Mouse (Mus musculus): ENCODE measurements around the gene Ergic1. TPM values are rescaled to one million over a fixed set of nuclear protein-coding genes. Genes with fewer than 3 reads are reported as not detected.

Ergic1 gene
- total RNA-seq, 2 experiments from 2014 or later, result 132 to 144 TPM

DNA sequence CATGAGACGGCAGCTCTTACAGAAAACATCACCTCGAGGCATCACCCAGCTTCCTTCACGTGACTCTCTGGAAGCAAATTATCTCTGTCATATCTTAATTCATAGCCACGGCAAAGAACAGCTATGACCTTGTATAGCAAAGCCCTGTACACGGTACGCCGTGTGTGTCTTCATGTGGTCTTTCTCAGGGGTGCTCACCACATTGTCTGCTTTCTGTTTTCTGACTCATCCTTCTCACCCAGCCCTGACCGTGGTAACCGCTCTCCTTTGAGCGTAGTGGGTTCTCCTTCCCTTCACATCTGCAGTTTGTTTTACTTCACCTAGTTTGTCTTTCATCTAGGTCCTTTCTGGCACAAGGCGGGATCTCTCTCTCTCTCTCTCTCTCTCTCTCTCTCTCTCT lies 11.0 kb downstream of the Ergic1 start:
- DNase-seq (ENCODE audit: low spot score in 2 of 2), result no peak

DNA sequence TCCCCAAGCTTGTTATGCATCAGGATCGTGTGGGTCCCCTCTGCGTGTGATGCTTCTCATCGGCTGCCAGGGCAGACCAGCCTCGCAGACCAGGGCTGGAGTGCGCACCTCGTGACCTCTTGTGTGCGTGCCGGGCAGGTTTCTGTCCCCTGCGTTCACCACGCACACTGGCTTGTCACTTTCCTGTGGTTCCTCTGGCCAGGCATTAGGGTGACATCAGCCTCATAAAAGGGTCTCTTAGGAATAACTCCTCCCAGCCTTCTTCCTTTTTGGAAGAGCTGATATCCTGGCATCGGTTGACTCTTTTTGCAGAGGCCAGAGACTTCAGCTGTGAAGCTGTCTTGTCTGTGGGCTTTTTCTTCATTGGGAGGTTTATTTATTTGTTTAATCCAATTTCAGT lies 12.8 kb downstream of the Ergic1 start:
- no peak for DNase-seq (ENCODE audit: low spot score in 2 of 2)

DNA sequence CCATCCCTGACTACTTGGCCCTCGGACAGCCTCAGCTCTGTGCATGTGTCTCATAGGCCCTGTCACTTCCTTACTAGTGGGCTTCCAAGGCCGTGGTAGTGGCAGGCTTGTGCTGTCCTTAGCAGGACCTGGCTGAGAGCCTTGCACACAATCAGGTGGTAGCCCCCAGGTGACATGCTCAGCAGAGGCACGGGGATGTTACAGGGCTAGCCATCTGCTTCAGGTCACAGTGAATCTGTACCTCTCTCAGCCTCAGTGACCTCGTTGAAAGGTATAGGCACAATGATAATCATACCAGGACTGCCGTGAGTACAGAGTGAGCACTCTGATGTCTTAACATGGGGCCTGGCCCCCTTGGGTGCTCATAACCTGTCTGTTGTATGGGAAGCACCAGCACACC lies 13.4 kb downstream of the Ergic1 start:
- no peak for DNase-seq (ENCODE audit: low spot score in 2 of 2)

DNA sequence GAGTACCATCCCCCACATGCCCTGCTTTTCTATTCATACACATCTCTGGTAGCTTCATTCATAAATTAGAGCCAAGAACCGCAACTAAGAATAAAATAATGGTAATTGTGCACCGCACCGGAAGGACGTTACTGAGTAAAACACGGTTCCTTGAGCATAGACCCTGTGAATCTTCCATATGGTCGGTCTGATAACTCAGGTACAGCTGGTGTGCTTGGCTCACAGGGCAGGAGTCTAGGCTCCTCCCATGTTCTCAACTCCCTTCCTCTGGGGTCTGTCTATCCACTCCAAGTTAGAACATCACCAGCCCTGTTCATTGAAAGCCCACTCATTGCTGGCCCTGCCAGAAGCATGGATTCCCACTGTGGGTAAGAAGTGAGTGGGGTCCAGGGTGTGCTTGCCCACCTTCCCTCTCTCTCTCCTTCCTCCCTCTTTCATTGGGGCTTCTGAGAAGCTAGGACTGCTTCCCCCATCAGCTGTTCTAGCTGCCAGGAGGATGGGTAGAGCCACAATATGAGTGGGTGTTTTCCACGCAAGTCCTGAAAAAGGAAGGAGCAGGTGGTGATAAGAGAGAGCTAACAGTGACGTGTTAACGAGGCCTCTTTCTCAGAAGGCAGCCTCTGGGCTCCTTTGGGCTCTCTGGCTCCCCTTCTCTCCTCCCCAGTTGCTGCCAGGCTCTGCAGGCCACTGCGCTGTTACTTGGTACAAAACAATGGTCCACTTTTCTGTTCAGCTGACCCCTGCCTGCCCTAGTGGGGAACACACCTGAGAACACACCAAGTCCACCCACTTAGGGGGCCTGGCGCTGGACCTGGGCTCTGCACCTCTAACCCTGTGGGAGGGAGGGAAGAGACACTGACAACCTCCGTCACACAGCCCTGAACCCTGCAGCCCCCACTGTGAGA lies 14.7 kb downstream of the Ergic1 start:
- no peak for DNase-seq (ENCODE audit: low spot score in 2 of 2)

DNA sequence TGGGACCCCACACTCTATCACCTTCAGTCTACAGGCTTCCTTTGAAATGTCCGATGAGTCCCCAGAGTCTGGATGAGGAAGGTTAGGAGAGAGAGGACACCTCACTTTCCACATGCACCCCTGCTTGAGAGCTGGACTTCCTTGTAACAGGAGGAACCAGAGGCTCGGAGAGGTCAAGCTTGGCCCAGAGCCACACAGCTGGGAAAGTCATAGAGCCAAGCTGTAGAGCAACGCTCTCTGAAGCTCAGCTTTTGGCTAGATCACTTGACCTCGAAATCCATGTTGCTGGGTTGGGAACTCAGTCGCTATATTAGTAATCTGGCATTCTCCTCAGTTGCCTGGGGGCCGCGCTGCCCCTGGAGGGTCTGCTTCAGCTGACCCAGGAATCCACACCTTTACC lies 15.5 kb downstream of the Ergic1 start:
- no peak for DNase-seq (ENCODE audit: low spot score in 2 of 2)

DNA sequence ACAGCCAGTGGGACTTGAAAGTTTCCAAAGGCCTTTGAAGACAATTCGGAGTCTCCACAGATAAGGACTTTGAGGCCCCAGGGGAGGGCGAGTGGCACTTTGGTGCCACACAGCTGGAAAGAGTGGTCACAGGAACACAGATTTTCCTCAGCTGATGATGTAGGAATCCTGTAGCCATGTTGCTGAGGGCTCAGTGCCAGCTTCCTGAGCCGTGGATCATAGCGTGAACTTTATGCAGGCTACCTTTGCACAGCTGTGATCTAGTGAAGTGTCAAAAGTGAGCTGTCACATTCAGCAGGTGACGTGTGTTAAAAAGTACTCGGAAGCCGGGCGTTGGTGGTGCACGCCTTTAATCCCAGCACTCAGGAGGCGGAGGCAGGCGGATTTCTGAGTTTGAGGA lies 16.0 kb downstream of the Ergic1 start:
- no peak for DNase-seq (ENCODE audit: low spot score in 2 of 2)

DNA sequence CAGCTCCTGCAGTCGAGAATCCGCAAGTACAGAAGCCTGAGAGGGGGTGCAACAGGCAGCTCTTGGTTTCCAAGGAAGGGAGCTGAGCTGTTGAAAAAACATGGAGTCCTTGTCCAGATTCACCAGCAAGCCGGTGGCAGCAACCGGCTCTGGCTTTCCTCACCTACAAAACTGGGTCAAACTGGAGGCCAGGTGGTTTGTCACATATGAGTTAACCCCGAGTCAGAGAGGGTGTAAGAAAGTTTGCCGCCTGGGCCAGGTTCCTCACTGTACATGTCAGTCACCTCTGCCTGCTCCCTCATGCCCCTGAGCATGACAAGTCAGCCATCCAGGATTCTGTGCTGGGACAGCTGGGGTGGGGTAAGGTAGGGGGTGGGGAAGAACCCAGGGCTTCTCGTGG lies 16.9 kb downstream of the Ergic1 start:
- no peak for DNase-seq (ENCODE audit: low spot score in 2 of 2)

DNA sequence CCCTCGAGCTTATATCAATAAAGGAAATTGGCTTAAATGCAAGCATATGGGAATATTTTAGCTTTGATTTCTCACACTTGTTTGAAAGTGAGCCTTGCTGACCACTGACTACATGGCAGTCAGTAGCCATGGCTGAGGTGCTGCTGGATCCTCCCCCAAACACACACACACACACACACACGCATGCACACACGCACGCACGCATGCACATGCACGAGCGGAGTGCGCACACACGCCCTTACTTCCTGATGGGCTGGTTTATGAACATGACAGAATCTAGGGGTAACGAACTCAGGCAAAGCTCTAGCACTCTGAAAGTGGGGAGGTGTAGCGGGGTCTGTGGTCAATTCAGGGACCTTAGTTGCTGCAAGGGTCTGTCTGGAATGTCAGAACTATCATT lies 17.5 kb downstream of the Ergic1 start:
- DNase-seq (ENCODE audit: low spot score in 2 of 2), result no peak

DNA sequence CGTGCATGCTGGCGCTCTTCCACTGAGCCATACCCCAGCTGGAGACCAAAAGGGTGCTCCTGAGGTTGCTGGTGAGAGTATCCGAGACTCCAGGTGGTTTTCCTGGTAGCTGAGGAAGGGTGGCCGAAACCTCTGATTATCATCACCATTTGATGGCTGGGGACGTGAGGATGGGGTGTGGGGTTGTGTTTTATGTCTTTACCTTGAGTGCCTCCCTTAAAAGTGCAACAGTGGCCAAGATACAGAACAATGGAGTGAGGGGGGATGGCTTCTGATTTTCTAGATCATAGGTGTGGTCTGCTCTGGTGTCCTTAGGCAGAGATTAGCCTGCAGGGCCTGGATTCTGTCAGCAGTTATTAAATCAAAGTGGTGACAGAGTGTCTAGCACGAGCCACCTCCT lies 18.1 kb downstream of the Ergic1 start:
- no peak for DNase-seq (ENCODE audit: low spot score in 2 of 2)

DNA sequence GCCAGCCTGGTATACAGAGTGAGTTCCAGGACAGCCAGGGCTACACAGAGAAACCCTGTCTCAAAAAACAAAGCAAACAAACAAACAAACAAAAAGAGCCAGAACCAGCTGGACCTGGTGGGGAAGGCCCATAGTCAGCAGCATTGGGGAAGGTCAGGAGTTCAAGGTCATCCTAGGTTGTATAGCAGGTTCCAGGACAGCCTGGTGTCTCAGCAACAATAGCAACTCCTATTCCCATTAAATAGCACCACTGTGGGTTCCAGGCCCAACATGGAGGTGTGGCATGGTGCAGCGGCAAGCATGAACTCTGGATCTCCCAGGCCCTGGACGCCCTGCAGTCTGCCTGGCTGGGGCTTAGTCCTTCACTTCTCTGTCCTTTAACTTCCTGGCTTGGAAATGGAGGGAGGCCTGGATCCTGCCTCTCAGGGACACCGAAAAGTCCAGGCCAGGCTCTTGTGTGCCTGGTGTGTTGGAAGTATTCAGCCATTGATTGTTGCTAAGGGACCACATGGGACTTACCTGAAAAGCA lies 19.6 kb downstream of the Ergic1 start:
- DNase-seq (ENCODE audit: low spot score in 2 of 2), result no peak

DNA sequence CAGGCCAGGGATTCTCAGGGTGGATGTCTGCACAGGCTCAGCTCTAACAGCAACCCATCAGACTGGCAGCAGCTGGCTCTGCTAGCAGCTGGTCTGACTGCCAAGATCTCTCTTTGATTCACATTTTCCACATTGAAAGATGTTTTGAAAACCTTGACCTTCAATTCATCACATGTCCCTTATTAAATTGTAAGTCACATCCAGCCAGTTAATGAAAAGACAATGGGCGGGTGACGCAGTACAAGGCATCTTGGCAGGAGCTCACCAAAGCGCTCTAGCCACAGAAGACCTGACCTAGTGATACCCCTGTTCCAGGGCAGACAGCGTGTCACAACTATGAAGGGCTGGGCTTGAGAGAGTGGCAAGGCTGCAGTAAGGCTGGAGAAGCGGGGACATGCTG lies 21.0 kb downstream of the Ergic1 start:
- peak in 1 of 2 experiments; percentile 74 for DNase-seq (ENCODE audit: low spot score in 2 of 2)

DNA sequence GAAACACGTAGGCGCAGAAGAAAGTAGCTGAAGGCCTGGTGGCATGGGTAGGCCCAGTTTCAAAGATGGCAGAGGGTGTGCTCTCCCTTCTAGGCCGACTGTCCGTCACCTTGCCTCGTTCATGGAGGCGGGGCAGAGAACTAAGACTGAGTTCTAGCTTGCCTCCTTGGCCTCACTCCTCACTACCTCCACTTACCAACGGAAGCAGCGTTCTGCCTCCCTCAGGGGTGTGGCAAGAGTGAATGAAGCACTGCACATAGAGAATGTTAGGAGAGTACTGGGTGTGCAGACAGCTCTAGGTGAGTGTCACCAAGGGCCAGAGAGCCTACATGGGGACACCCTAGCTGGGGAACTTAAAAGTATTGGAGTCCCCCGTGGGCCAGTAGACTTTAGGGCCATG lies 21.8 kb downstream of the Ergic1 start:
- no peak for DNase-seq (ENCODE audit: low spot score in 2 of 2)

DNA sequence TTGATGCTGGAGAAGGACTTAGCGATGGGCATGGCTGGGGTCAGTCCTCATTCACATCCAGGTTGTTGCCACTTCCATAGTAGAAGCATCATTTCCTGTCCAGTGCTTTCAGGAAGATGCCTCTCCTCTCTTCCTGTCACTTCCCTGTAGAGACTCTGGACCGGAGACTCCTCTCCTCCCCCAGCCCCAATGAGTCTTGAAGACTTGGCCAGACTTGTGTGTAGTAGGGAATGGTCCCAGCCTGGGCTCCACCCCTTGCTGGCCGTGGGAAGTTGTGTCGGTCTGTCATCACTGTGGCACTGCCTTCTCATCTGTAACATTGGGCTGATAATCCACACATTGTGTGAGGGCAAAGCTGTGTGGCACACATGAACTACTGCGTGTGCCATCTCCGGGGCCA lies 22.3 kb downstream of the Ergic1 start:
- no peak for DNase-seq (ENCODE audit: low spot score in 2 of 2)

DNA sequence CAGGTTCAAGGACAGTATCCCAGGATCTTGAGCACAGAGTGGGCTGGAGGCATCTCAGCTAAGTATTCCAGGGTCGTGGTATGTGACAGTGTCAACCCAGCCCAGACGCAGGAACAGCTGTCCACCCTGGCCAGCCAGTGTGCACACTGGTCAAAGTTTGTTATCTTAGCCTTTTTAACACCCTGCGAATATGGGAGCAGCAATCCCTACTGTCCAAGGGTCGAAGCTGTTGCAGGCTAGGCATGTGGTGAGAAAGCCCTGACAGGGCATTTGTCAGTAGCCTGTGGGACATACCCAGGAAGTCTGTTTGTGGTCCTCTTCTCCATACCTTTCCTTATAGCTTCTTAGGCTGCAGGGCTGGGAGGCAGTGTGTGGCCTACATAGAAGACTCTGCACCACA lies 22.8 kb downstream of the Ergic1 start:
- DNase-seq (ENCODE audit: low spot score in 2 of 2), result no peak

DNA sequence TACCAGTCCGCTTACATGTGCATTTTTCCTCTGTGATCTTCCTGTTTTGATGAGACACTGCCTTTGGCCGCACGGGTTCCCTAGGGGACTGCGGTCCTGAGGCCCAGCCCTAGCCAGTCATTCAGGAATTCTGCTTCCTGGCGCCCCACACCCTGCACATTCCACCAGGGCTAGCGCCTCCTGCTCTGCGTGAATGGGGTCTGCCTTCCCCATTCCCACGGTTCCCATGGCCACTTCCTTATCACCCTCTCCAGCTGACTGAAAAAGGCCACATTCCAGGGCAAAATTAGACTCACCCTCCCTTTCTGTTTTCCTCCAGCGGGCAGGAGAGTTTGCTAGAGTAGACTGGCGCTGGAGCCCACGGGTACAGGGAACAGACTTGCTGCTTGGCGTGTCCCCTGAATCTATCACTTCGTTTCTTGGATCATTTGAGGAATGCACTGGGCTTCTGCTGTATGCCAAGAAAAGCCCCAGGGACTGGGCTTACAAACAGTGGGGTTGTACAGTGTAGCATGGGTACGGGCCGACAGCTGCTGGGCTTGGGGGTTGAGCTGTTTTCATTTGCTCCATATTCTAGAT lies 23.4 kb downstream of the Ergic1 start:
- DNase-seq (ENCODE audit: low spot score in 2 of 2), result peak in 1 of 2 experiments; percentile 44

DNA sequence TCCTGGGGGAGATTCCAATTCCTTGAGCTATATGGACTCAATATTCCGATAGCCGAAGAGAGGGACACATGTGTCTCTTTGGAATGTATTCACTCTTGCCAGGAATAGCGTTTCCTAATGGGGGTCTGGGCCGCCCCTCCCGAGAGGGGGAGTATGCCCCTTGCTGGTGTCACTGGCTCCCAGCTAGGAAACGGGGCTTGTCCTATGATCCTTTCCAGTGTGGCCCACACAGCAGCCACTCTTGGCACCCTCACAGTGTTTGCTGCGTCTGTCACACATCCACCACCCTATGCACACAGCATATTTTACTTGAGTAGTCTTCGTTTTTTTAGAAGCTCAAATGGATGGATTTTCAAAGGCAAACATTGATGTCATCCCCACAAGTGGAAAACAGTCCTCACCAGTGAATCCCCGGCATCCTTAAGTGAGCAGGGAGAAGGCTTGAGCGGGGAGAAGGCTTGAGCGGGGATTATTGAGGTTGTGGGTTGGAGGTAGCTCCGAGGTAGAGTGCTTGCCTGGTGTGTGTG lies 26.7 kb downstream of the Ergic1 start:
- no peak for DNase-seq (ENCODE audit: low spot score in 2 of 2)

DNA sequence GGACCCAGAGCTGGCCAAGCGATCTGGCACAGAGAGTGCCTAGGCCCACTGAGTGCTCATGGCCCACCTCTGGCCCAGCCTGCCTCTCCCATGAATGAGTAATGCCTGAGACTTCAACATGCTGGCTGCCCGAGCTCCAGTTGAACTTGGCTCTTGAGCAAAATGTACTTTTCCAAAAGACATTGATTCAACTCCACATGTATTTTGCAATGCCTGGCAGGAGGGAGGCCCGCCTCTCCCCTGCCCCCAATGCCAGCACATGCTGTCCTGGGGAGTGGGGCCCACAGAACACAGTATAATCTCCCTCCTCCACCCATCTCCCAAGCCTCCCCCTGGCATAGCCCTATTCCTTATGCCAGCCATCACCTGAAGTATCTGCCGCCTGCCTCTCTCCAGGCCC lies 31.2 kb downstream of the Ergic1 start:
- no peak for DNase-seq (ENCODE audit: low spot score in 2 of 2)

DNA sequence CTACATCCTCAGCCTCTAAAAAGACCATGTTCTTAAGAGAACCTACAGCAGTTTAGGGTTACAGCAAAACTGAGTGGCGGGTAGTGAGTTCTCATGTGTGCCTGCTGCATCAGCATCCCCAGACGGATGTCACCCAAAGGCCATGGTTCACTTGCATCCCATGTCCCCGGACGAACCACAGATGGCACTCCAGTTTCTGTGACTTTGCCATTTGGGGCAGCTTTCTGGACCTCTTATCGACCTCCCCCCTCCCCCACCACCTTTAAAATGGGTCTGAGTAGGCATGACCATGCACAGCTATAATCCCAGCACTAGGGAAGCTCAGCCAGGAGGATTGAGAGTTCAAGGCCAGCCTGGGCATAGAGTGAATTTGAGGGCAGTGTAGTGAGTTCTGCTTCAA lies 31.9 kb downstream of the Ergic1 start:
- DNase-seq (ENCODE audit: low spot score in 2 of 2), result no peak

DNA sequence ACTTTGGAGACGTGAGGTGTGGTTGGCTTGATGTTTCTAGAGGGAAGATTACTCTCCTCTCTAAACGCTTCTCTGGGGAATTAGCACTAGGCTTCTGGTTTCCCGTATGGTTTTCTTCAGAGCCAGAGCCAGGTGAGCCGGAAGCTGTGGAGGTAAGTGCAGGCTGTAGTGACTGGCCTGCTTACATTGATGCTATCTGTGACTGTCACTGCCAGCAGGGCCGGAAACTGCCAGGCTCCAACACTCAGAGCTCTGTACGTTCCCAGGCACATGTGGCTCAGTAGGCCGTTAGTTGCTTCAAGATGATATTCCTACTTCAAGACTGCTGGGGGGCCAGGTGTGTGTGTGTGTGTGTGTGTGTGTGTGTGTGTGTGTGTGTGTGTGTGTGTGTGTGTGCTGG lies 32.9 kb downstream of the Ergic1 start:
- no peak for DNase-seq (ENCODE audit: low spot score in 2 of 2)

DNA sequence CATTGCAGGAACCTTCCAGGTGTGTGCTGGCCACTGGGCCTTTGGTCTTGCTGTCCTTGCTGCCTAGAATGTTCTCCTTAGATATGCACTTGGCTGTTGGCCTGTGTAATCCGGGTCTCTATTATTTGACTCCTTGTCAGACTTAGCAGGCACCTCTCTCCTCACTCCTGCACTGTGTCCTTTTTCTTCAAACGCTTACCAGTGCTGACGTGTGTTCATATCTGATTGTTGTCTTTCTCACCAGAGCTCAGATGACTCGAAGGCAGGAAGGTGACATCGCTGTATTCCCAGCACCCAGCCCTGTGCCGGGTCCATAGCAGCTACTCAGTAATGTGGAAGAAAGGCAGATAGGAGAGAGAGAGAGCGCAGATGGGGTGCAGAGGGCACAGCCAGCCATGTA lies 33.7 kb downstream of the Ergic1 start:
- DNase-seq (ENCODE audit: low spot score in 2 of 2), result no peak

DNA sequence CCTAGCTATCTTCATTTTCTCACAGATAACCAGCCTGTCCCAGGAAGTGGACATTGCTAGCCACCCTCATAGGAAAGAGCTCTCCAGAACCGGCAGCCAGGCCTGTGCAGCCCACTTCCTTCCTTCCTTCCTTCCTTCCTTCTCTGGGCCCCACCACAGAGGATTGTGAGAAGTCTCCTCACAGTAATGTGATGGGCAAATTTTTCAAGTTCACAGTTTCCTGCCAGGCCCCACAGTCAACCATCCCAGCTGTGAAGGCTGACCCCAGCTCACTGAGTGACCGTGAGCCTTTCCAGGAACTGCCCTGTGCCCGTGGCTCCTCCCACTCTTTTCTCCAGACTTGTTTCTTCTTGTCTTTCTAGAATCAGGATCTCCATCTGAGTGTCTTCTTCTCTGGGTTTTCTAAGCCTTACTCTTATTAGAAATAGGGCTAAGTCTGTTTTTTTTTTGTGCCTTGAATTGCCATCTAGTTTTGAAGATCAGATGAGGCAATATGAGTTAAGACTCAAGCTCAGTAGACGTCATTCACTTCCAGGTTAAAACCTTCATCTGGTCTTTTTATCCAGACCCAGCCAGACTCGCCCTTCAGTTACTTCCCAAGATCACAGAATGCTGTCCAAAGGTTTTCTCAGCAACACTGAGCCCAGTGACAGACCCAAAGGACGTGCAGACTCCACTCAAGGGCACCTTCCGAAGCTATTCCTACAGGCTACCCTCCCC lies 34.3 kb downstream of the Ergic1 start:
- no peak for DNase-seq (ENCODE audit: low spot score in 2 of 2)

DNA sequence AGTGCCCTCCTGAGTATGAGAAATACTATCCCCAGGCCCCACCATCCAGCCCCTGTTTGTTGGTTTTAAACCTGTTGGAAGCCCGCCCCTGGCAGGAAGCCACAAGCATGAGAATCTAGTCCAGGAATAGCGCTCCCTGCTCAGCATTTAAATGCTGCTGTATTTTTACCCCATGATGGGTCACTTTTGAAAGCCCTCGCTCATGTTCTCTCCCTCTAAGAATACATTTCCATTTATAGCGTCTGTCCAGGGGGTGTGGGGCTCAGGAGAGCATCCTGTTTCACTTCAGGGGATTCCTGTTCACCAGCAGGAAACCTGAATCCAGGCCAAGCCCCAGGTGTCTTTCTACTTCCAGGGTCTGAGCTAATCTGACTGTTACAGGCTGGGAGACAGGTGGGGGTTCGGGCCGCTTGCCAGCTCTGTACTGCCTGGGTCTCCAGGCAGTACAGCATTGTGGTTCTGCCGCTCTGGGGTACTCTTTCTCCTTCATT lies 34.9 kb downstream of the Ergic1 start:
- DNase-seq (ENCODE audit: low spot score in 2 of 2), result peak; percentile 48 to 64

Measured in layer of hippocampus, postnatal 14 days (tissue).